Mouse (Mus musculus) midbrain, embryonic 10.5 days (tissue): ENCODE data around the gene Paip2b. TPM values are rescaled to one million over a fixed set of nuclear protein-coding genes. Genes with fewer than 3 reads are reported as not detected.
"Not testable (repeated sequence)": the region's sequence is repeated elsewhere in the genome, so short reads cannot be mapped to it uniquely, and the experiment has no call there.

Source experiments
- DNase-seq: peaks from one replicate; pipeline ENCODE4 v3.0.0-alpha.2; 2017; ENCODE audit warnings: low spot score
- H3K27ac ChIP-seq: fragments of 300-500 bp; sonication (generic); replicated peaks from 2 replicates; pipeline ENCODE4 v1.5.1; 2016; ENCODE audit warnings: mild to moderate bottlenecking
- H3K27me3 ChIP-seq: fragments of 300-500 bp; sonication (generic); 2 replicates; pipeline ENCODE4 v1.6.1; 2016; ENCODE audit warnings: low read depth, mild to moderate bottlenecking; ENCODE audit not compliant: poor library complexity, severe bottlenecking
- H3K36me3 ChIP-seq: fragments of 300-500 bp; sonication (generic); 2 replicates; pipeline ENCODE4 v1.6.1; 2016; ENCODE audit warnings: mild to moderate bottlenecking, moderate library complexity
- H3K4me1 ChIP-seq: fragments of 300-500 bp; sonication (generic); 2 replicates; pipeline ENCODE4 v1.6.1; 2016
- H3K4me3 ChIP-seq: fragments of 300-500 bp; sonication (generic); 2 replicates; pipeline ENCODE4 v1.5.1; 2016; ENCODE audit warnings: mild to moderate bottlenecking, moderate library complexity
- H3K9me3 ChIP-seq: fragments of 300-500 bp; sonication (generic); replicated peaks from 2 replicates; pipeline ENCODE4 v1.6.1; 2016; ENCODE audit warnings: mild to moderate bottlenecking
- WGBS: fragments of 180-500 bp; shearing (Covaris S2); methylation state at CpG from one replicate; pipeline ENCODE4 v1.1.7; 2016; 5-methylcytosine and 5-hydroxymethylcytosine counted together
- polyA plus RNA-seq: library from polyadenylated mRNA; unstranded; fragments of >200 nt; fragmentation: Nextera tagmentation; extraction: Ambion mirVana; gene quantifications from 2 replicates; pipeline ENCODE4 v1.2.1, GENCODE M21; 2016

Gene Paip2b
- polyA plus RNA-seq, 1 experiment from 2014 or later = 18.6 TPM

DNA sequence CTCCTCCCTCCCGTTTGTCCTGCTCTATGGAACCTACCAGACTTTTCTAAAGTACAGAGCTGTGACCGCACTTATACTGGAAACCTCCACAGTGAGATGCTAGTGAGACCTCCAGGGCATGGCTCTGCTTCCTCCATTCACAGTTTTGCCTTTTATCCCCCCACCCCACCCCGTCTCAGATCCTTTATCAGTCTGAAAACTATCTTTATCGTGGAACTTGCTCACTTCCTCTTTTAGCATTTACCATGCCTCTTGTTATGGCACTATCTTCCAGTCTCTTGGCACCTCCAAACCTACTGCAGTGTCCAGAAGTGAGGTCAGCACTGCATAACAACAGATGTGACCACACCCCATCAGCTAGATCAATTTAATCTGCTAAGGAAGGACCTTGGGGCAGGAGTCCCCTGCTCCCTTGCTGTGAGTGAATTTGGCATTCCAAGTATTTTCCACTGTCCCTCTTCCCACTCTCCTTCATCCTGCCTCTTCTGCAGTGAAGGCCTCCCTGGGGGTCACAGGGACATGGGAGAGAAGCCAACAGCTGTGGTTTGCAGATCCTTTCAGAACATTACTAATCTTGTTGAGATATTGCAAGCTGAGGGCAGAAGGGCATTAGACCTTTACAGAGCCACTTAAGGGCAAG lies 40.2 kb downstream of the Paip2b start:
- no peaks in the 10 kb centered on the region for H3K9me3 ChIP-seq

DNA sequence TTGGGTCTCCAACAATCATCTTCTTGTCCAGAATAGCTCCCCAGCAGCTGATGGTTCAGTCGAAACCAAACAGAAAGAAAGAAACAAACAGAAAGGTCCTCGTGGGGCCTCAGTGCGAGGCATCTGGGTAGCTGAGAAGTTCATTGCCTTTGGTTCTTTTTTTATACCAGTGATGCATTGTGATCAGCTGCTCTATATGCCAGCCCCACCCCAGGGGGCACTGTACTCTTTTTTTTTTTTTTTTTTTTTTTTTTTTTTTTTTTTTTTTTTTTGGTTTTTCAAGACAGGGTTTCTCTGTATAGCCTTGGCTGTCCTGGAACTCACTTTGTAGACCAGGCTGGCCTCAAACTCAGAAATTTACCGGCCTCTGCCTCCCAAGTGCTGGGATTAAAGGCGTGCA lies 41.0 kb downstream of the Paip2b start:
- not testable (repeated sequence) for DNase-seq, H3K27me3 ChIP-seq, H3K27ac ChIP-seq, H3K36me3 ChIP-seq, H3K4me3 ChIP-seq, H3K9me3 ChIP-seq
- peaks cover 29% of the 10 kb centered on the region for H3K4me1 ChIP-seq
- WGBS = 89% methylated on average over 5 of the region's 5 CpGs

More for the DNA sequence above, 40.2 kb downstream of the Paip2b start:
- Histone ChIP-seq H3K36me3 (no peaks in the 10 kb centered on the region), H3K27ac (no peak overlapping the region), H3K4me1 (peaks cover 33% of the 10 kb centered on the region), H3K4me3 (no peak overlapping the region), H3K27me3 (peaks cover 2% of the 10 kb centered on the region)
- 74% methylated on average over 4 of the region's 4 CpGs for WGBS
- no peak for DNase-seq

DNA sequence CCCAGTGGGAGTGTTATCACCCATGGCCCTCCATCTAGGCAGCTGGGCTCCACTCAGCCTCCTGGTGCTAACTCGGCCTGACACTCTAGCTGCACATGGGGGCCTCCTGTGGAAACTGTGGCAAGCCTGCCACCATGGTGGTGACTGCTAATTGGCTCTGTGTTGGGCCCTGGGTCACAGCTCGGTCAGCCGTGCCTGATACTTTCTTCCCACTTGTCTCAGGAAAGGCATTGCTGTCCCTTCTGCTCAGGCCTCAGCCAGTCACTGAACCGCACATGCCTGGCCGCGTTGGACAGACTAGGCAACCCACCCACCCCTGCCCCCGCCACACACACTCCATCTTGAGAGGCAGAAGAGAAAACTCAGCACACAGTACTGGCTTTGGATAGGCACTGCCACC lies 43.0 kb downstream of the Paip2b start:
- H3K4me1 ChIP-seq = peaks cover 17% of the 10 kb centered on the region
- peak overlapping the region; percentile 13 for H3K27ac ChIP-seq
- no peaks in the 10 kb centered on the region for H3K27me3 ChIP-seq
- no peaks in the 10 kb centered on the region for H3K9me3 ChIP-seq
- WGBS = 58% methylated on average over 7 of the region's 7 CpGs
- no peaks in the 10 kb centered on the region for H3K36me3 ChIP-seq
- DNase-seq = peak; percentile 37
- H3K4me3 ChIP-seq = no peak overlapping the region

DNA sequence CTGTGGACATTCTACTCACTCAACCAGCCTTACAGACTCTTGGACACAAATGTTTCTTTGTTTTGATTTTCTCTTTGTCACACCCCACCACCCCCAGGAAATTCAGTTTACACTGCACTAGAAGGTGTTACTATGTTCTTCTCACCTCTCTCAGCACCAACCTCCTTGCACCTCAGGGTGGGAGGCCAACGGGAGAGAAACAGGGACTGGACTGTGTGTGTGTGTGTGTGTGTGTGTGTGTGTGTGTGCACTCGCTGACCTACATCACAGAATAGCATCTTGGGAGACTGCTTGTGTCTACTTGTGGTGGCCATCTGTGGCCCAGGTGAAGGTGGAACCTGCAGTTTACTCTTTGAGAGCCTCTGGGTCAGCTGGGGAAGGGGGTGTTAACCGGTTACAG lies 45.1 kb downstream of the Paip2b start:
- no peaks in the 10 kb centered on the region for H3K36me3 ChIP-seq
- 85% methylated on average over 3 of the region's 3 CpGs for WGBS

DNA sequence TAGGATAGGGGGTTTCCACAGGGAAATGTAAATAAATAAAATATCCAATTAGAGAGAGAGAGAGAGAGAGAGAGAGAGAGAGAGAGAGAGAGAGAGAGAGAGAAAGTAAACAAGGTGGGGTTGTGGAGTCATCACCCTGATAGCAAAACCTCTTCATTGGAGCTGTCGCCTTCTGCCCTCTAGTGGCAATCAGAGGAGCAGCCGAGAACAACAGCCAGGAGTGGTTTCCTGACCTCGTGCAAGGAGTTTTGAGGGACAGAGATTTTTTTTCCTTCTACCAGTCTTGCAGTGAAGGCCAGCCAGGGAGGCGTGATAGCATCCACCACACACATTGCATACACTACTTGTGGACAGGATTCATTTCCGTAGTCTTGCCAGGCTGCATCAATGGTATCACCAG lies 52.5 kb downstream of the Paip2b start:
- peaks cover 23% of the 10 kb centered on the region for H3K4me1 ChIP-seq
- H3K9me3 ChIP-seq = no peaks in the 10 kb centered on the region
- no peak overlapping the region for H3K27ac ChIP-seq
- no peak overlapping the region for H3K4me3 ChIP-seq
- DNase-seq = peak; percentile 49
- no peaks in the 10 kb centered on the region for H3K36me3 ChIP-seq
- WGBS = 7% methylated on average over 5 of the region's 5 CpGs
- H3K27me3 ChIP-seq = 0 out of 2 replicates have a peak, but pooled peaks cover 3% of the 10 kb centered on the region

More for the DNA sequence above, 45.1 kb downstream of the Paip2b start:
- H3K4me3 ChIP-seq = no peak overlapping the region
- H3K9me3 ChIP-seq = no peaks in the 10 kb centered on the region
- H3K27ac ChIP-seq = no peak overlapping the region
- 0 out of 2 replicates have a peak, but pooled peaks cover 3% of the 10 kb centered on the region for H3K27me3 ChIP-seq
- peaks cover 17% of the 10 kb centered on the region for H3K4me1 ChIP-seq
- DNase-seq = no peak

DNA sequence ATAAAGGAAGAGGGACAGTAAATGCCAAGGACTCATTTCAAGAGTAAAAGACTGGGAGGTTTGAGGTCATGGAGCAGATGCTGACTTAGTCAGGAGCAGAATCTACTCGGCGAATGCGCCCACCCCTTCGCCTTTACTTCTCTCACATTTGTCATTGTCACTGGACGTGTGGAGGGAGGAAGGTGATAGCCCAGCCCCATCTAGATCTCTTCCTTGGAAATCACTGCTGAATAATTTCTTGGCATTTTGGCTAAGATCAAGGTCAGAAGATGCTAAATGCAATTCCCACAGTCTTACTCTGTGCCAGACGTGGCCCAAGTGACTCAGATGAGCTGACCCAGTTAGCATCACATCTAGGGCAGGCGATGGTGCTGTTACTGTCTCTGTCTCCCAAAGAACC lies 53.2 kb downstream of the Paip2b start:
- 84% methylated on average over 7 of the region's 7 CpGs for WGBS
- H3K9me3 ChIP-seq = no peaks in the 10 kb centered on the region
- DNase-seq = no peak
- H3K27me3 ChIP-seq = 0 out of 2 replicates have a peak, but pooled peaks cover 3% of the 10 kb centered on the region
- peaks cover 4% of the 10 kb centered on the region for H3K36me3 ChIP-seq
- H3K27ac ChIP-seq = no peak overlapping the region
- H3K4me1 ChIP-seq = peaks cover 30% of the 10 kb centered on the region
- H3K4me3 ChIP-seq = no peak overlapping the region

DNA sequence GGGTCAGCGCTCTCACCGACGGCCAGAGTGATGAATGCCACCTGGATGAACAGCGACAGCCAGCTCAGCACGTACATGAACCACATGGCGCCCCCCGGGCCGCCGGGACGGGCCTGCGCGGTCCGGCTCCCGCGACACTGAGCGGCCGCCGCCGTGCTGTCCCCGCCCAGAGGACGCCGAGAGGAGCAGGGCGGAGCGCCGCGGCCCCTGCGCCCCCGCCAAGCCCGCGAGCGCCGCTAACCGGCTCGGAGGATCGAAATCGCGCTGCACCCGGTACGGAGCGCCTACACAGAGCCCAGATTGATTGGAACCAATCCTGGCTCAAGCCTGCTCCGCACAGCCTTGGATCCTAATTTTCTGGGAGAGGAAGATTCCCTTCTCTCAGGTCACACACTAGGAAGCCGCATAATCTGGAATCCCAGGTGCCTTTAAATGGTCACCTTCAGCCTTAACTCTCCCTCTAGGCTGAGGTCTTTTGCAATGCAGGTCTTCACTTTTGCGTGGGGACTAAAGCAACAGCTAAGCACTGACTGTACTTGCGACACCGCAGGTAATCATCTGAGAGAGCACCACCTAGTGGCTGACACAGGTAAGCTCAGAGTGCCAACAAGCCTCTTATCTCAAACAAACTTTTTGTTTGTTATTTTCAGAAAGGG lies 55.8 kb downstream of the Paip2b start, which contains the start of gene Tex261:
Tex261 (minus strand) TSS at position 176 of the 656 bp plus-strand sequence.
- WGBS = under 1% methylated on average over 45 of the region's 45 CpGs
- H3K36me3 ChIP-seq = peaks cover 28% of the 10 kb centered on the region
- DNase-seq = peak; percentile 91
- H3K4me3 ChIP-seq = peak within 1 kb of the TSS; percentile 95
- no peaks in the 10 kb centered on the region for H3K27me3 ChIP-seq
- H3K4me1 ChIP-seq = peaks cover 31% of the 10 kb centered on the region
- no peaks in the 10 kb centered on the region for H3K9me3 ChIP-seq
- peak within 1 kb of the TSS; percentile 93 for H3K27ac ChIP-seq

DNA sequence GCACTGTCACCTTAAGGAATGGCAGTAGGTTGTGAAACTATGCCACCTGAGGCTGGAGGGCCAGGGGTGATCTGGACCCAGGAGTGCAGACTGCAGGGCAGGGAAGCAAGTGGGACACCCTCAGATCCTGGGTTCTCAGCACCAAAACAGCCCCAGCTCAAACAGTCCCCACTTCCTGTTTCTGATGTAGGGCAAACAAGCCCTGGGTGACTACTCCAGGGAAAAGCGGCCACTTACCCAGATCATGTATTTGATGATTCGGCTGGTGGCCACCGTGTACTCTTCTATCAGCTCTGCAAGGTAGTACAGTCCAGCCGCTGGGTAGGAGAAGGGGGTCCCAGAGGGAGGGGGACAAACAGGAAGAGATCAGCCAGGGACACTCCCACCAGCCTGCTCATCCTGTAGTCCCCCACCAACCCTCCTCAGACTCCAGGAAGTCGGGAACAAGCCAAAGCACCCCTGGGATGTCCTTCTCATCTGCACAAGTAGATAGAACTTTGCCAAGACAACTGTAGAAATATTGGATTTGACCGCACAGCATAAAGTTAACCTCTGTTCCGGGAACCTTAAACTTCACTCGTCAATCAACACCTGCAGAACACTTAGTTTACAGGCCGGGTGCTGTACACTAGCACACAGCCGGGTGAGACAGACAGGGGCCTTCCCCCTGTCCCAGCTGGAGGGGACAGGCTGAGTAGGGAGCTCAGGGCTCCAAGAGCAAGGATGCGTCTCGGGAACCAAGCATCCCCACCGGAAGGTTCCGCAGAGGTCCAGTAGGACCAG lies 56.6 kb downstream of the Paip2b start:
- Histone ChIP-seq H3K36me3 (peaks cover 34% of the 10 kb centered on the region), H3K9me3 (no peaks in the 10 kb centered on the region), H3K27me3 (no peaks in the 10 kb centered on the region), H3K4me3 (peak overlapping the region; percentile 95), H3K4me1 (peaks cover 31% of the 10 kb centered on the region), H3K27ac (peak overlapping the region; percentile 93)
- WGBS = 2% methylated on average over 14 of the region's 14 CpGs
- peak; percentile 27 for DNase-seq

DNA sequence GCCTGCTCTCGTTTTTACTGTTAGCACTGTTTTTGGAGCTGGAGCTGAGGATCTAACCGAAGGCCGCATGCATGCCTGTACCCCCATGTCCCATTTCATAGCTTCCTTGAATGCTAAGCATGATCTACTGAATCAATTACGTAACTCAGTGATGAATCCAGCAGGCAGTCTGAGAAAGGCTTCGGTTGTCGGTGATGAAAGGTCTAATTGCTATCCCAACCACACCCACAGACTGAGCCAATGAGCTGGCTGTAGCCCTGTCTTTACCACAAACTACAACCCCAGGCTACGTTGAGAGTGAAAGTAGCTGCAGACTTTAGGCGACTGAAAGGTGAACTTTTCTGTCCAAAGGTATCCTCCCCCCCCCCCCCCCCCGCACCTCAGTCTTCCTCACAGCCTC lies 57.4 kb downstream of the Paip2b start:
- WGBS = 73% methylated on average over 9 of the region's 9 CpGs
- H3K27ac ChIP-seq = no peak overlapping the region
- peaks cover 42% of the 10 kb centered on the region for H3K36me3 ChIP-seq
- no peak for DNase-seq
- peaks cover 31% of the 10 kb centered on the region for H3K4me1 ChIP-seq
- H3K4me3 ChIP-seq = peak overlapping the region; percentile 95
- no peaks in the 10 kb centered on the region for H3K9me3 ChIP-seq
- H3K27me3 ChIP-seq = no peaks in the 10 kb centered on the region

DNA sequence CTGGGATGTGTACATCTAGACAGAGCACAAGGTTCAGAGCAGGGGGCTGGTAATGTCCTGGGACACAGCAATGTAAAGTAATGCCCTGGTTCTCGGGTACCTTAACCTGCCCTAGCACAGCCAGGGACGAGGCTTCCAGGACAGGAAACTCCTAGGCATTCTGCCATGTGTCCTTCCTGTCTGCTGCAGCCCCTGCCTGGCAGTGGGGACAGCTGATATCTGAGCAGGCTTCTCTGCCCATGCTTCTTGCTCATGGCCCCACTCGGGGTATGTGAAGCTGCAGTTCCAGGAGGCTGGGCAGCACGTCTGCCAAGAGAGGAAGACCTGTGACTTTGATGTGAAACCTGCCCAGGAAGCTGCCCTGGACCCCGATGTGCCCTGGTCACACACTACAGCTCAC lies 63.1 kb downstream of the Paip2b start:
- no peaks in the 10 kb centered on the region for H3K9me3 ChIP-seq
- peaks cover 55% of the 10 kb centered on the region for H3K36me3 ChIP-seq
- H3K27me3 ChIP-seq = peaks cover 23% of the 10 kb centered on the region
- no peak overlapping the region for H3K4me3 ChIP-seq
- H3K4me1 ChIP-seq = peaks cover 2% of the 10 kb centered on the region
- WGBS = 88% methylated on average over 5 of the region's 5 CpGs
- H3K27ac ChIP-seq = no peak overlapping the region
- no peak for DNase-seq

DNA sequence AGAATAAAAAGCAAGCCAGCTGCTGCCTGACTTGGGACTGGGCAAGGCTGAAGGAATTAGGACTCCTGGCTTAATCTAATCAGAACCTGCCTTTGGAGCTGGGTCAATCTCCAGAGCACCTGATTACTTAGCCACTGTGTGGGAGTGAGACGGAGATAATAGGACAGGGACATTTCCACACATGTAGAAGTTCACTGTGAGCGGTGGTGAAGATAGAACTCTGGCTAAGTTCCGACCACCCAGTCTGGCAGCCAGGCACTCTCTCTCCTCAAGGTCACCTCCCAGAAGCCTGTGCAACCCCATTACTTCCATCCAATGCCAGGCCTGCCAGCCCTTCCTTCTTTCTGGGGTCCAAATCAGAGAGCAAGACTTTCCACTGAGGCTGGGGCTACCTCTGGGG lies 64.6 kb downstream of the Paip2b start:
- Histone ChIP-seq H3K36me3 (peaks cover 42% of the 10 kb centered on the region), H3K9me3 (no peaks in the 10 kb centered on the region), H3K27me3 (peaks cover 38% of the 10 kb centered on the region), H3K4me1 (peaks cover 13% of the 10 kb centered on the region), H3K27ac (no peak overlapping the region), H3K4me3 (no peak overlapping the region)
- WGBS = 87% methylated on average over 3 of the region's 3 CpGs
- no peak for DNase-seq

DNA sequence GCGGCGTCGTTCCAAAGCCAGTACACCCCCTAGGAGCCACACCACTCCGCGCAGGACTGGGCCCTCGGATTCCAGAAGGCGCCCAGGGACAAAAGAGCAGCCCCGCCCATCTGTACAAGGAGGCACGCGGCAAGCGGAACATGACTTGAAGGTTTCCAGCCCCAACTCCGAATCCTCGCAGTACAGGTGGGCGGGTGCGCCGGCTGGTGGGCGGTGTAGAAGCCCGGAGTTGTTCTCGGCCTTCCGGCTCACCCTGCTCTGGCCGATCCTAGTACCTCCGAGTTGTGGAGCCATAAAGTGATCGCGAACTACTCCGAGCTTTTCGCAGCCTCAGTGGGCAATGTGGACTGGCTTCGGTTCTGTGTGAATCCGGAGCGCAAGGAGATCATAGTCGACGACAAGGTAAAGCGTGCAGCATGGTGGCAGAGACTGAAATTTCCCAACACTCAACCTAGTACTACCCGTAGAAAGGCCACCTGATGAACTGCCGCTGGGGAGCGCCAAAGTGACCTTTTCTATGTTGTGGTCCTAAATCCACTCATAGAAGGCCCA lies 68.6 kb downstream of the Paip2b start:
- Histone ChIP-seq H3K4me3 (peak overlapping the region; percentile 48), H3K36me3 (peaks cover 4% of the 10 kb centered on the region), H3K27ac (no peak overlapping the region; the same call in 1 of the 2 replicates), H3K9me3 (no peaks in the 10 kb centered on the region), H3K27me3 (peaks cover 79% of the 10 kb centered on the region), H3K4me1 (peaks cover 20% of the 10 kb centered on the region)
- 1% methylated on average over 35 of the region's 35 CpGs for WGBS
- peak; percentile 49 for DNase-seq
